Mouse (Mus musculus) cerebellum, adult (tissue): ENCODE results near the gene Spib.
A peak's percentile ranks its signal among the peaks of the same experiment; 100 is the strongest.

Source experiments
- ATAC-seq: cut with Nextera tagmentation; 2 replicates; pipeline ENCODE4 v1.9.2; 2017; ENCODE audit warnings: mild to moderate bottlenecking, moderate library complexity, mixed read lengths; ENCODE audit not compliant: insufficient number of reproducible peaks, low FRiP score, low TSS enrichment

Gene Spib

GRCm38 (mm10) chr7:44549621-44550408 lies 17.9 kb upstream of the Spib start:
- ATAC-seq: no peak

GRCm38 (mm10) chr7:44548497-44549087 lies 16.7 kb upstream of the Spib start, which contains the start of gene Pold1:
TSS of gene Pold1 (minus strand) at chr7:44548849.
- peak; percentile 89 for ATAC-seq

- no peak for ATAC-seq
Observed at GRCm38 (mm10) chr7:44547725-44548124, 15.9 kb upstream of the Spib start.

GRCm38 (mm10) chr7:44547041-44547440 lies 15.2 kb upstream of the Spib start:
- no peak for ATAC-seq

GRCm38 (mm10) chr7:44546274-44546673 lies 14.4 kb upstream of the Spib start:
- no peak for ATAC-seq

- ATAC-seq: no peak
Observed at GRCm38 (mm10) chr7:44543071-44543470, 11.2 kb upstream of the Spib start.

- no peak for ATAC-seq
Observed at GRCm38 (mm10) chr7:44542555-44542954, 10.7 kb upstream of the Spib start.

GRCm38 (mm10) chr7:44538756-44539624 lies 7.1 kb upstream of the Spib start:
- ATAC-seq: no peak

- ATAC-seq: no peak
Observed at GRCm38 (mm10) chr7:44537496-44537895, 5.6 kb upstream of the Spib start.

- no peak for ATAC-seq
Observed at GRCm38 (mm10) chr7:44537009-44537408, 5.1 kb upstream of the Spib start.

GRCm38 (mm10) chr7:44536590-44536968 lies 4.7 kb upstream of the Spib start:
- peak; percentile 50; the same call in 1 of the 2 replicates for ATAC-seq

- no peak for ATAC-seq
Observed at GRCm38 (mm10) chr7:44535657-44536589, 4.1 kb upstream of the Spib start.

- no peak for ATAC-seq
Observed at GRCm38 (mm10) chr7:44534656-44535441, 3.0 kb upstream of the Spib start.

- no peak for ATAC-seq
Observed at GRCm38 (mm10) chr7:44534242-44534641, 2.4 kb upstream of the Spib start.

GRCm38 (mm10) chr7:44533746-44534045 lies 1.8 kb upstream of the Spib start:
- no peak for ATAC-seq

GRCm38 (mm10) chr7:44532918-44533745 lies 1.3 kb upstream of the Spib start:
- no peak for ATAC-seq

GRCm38 (mm10) chr7:44531207-44531606 lies 664 bp downstream of the Spib start:
- no peak for ATAC-seq

- ATAC-seq: no peak
Observed at GRCm38 (mm10) chr7:44530507-44530906, 1.4 kb downstream of the Spib start.

- no peak for ATAC-seq
Observed at GRCm38 (mm10) chr7:44529518-44529917, 2.4 kb downstream of the Spib start.
